Mouse (Mus musculus) retina, postnatal 7 days (tissue): ENCODE data around the gene Dock4.

ENCODE experiments used
- DNase-seq: peaks from one replicate; pipeline ENCODE4 v3.0.0-alpha.2; 2012; ENCODE audit warnings: low read depth, low spot score

The Dock4 gene

GRCm38 (mm10) chr12:40568971-40569968 lies 123.5 kb downstream of the Dock4 start:
- DNase-seq: no peak

DNA sequence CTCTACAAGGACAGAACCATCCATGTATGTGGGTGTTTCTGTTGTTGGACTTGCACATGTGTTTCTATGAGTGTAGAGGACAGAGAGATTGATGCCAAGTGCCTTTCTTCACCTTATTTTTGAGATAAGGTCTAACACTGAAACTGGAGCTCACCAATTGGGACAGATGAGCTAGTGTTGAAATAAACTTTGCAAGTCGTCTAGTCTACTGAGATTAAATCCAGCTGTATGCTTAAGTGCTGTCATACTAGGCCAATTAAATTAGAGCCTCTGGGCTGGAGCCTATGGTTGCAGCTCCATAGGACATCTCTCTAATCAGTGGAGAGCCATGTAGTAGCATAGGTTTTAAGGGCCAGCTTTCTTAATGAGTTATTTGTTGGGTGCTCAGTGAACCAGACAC lies 124.5 kb downstream of the Dock4 start:
- no peak for DNase-seq

GRCm38 (mm10) chr12:40574051-40574450 lies 128.3 kb downstream of the Dock4 start:
- no peak for DNase-seq

GRCm38 (mm10) chr12:40576749-40577148 lies 131.0 kb downstream of the Dock4 start:
- no peak for DNase-seq

GRCm38 (mm10) chr12:40580351-40580750 lies 134.6 kb downstream of the Dock4 start:
- no peak for DNase-seq

- no peak for DNase-seq
Measured at GRCm38 (mm10) chr12:40581037-40581436, 135.3 kb downstream of the Dock4 start.

DNA sequence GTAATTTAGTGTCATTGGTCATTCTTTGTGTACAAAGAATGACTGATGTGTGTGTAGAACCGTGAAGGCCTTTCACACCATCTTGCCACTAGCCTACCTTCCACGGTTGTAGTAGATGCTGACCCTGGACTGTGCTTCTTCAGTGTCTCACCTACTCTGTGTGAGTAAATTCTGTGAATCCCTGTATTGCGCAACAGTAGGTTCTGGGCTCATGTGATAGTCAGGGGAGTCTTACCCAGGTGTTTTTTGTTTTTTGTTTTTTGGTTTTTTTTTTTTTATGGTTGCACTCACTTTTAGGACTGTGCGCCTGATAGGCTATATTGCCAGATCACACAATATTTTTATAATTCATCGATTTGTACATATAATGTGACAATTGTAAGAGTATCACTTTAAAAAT lies 136.3 kb downstream of the Dock4 start:
- DNase-seq: no peak

DNA sequence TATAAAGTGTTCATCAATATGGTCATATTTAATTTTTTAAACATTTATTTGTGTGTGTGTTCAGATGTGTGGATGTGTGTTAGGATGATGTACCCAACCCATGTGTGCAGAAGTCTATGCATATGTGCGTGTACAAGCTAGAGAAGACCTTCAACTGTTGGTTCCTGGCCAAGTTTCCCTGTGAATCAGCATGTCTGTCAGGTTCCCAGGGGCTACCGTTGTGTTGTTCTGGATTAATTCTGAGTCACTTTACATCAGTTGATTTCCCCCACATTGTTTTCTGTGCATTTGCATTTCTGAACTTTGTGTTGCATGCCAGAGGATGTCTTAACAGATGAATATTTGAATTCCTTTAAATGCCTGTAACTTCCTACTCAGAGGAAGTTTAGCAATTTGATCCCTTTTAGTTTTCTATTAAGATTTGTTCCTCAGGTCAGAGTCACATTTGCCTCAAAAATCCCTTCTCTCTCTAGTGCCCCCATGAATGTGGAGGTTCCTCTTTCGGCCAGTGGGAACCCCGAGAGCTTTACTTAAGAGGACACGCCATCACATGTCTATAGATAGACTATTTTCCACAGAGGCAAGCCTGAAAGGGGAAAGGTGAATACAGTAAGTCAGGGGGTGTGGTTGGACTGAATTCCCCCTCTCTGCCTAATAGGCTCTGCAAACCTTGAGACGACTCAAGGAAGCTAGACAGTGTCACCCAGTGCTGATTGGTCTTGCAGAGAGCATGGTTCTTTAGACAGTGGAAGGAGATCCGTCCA lies 139.0 kb downstream of the Dock4 start:
- no peak for DNase-seq

DNA sequence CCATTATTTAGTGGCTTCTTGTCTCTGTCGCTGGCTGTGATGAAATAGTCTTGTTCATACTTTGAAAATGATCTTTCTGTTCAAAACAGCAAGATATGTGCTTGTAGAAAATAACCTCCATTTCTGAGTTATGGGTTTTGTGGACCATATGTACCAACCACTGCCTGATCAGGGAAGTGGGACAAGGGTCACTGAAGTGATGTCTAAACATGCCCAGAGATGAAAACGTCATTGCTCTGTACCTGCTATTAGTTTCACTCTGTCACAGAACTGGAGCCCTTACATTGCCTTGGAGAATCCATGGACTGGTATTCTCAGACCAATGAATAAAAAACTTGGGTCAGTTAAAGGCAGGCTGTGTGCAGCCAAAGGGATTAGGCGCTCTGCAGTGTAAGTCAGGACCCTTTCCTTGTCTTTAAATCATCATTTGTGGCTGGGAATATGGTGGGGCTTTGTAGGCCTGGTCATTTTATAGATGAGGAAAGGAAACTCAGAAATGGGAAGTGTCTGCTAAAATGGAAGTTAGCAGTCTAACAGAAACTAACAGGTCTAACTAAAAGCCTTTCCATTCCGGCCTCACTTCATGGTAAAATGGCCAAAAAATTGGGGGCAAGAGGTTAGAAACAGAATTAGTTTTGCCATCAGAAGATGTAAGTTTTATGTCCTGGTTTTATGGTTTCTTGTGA lies 139.8 kb downstream of the Dock4 start:
- no peak for DNase-seq

GRCm38 (mm10) chr12:40594161-40594560 lies 148.4 kb downstream of the Dock4 start:
- no peak for DNase-seq

DNA sequence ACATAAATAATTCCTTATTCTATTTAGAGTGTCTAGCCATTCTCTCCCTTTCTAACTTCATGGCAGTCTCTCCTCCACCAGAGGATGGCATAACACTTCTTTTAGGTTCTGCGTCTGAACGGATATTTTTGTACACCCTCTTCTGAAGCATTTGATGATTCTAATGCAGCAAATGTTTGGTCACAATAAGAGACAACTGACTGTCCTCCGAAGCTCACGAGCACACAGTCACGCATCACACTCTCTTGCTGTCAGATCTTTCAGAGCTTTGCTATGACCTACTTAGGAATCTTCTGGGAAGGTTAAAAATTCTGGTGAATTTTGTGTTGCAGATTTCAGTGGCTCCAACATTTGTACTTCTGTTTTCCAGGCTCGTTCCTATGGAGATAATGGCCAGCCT lies 149.7 kb downstream of the Dock4 start:
- DNase-seq: no peak

- DNase-seq: no peak
Measured at GRCm38 (mm10) chr12:40596020-40596419, 150.3 kb downstream of the Dock4 start.

DNA sequence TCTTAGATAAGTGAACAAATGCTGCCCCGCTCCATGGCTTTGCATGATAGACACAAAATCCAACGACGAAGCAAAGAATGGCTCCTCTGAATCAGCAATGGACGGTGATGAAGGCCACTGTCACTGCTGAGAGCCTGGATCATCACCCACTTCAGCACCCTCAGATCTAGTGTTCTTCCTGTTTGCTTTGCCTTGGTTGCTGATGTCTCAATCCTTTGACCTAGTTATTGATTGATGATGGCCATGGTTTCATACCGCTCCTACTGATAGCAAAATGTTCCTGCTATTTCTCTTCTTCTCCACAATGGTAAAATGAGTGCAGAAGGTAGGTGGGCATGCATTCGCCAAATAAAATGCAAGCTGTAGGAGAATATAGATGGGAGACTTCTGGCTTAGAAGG lies 150.7 kb downstream of the Dock4 start:
- no peak for DNase-seq

DNA sequence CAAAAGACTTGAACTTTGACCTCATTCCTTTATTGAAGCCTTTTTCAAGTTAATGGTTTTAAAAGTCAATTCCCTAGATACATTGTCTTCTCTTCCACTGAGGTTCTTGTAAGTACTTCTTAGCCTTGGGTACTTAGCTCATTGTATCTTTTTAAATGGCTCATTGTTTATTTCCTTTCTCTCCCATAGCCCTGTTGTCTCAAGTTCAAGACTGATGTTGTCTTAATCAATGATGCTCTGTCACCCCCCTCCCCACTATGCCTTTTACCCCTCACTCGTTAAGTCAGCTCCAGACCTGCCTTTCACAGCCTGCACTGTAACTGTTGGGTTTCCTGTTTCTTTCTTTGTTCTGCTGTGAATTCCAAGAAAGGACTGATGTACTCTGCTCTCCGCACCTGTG lies 154.2 kb downstream of the Dock4 start:
- DNase-seq: no peak

DNA sequence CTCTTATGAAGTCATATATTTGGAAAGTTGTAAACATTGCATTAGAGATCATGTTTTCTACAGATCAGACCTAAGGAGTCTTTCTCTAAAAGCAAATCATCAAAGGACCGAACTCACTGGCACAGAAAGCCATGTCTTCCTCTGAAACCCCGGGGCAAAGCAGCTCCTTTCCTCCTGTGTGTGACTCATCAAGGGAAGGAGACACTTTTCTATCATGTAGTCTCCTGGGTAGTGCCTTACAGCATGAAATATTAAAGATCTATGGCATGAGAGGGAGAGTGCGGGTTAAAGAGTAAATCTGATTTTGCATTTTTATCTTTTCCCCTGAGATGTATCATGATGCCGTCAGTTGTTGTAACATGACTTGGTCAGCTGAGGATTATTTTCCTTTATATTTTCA lies 159.8 kb downstream of the Dock4 start:
- no peak for DNase-seq

GRCm38 (mm10) chr12:40622926-40623325 lies 177.2 kb downstream of the Dock4 start:
- DNase-seq: no peak

DNA sequence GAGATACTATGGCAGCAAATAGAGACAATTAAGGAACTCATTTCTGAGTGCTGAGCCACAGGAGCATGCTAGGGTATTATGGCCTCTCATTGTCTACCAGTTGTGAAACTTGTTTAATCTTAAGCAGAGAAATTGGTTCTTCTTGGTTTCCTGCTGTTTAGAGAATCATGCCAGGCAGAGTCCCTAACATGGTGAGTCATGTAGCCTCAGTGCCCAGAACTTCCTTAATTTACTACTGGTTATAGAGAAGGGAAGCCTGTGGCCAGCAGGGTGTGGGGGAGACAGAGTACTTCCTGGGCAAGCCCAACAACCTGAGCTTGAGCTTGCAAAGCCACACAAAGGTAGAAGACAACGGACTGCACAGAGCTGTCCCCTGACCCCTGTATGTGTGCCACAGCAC lies 180.8 kb downstream of the Dock4 start:
- DNase-seq: no peak

- no peak for DNase-seq
Measured at GRCm38 (mm10) chr12:40633242-40633641, 187.5 kb downstream of the Dock4 start.

GRCm38 (mm10) chr12:40634169-40634568 lies 188.4 kb downstream of the Dock4 start:
- no peak for DNase-seq

DNA sequence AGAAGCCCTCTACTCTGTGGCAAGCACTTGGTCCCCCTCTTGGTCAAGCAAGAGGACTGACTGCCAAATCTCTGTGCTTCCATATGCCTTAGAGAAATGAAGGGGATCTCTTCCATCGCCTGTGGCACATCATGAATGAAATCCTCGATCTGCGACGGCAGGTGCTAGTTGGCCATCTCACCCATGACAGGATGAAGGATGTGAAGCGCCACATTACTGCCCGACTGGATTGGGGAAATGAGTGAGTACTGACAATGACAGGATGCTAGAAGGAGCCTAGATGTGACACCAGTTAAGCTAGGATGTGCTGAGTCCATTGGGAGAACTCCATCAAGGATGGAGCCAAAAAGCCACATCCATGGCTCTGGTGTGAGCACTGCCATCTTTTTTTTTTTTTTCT lies 190.2 kb downstream of the Dock4 start:
- no peak for DNase-seq

DNA sequence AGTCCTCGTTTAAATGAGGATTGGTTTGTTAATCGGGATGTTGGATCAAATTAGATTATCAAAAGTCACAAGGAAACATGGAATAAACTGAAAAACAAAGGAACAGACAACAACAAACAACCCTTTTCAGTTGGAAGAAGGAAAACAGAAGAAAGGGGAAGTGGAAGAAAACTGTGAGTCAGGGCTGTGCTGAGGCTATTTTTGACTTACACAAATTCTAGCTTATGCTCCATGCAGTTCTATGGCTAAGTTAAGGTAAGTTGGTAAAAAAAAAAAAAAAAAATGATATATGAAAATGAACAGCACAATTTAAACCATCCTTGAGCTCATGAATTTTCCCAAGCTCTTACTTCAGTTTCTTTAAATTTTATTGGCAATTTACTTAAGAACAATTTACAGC lies 191.7 kb downstream of the Dock4 start:
- DNase-seq: no peak

DNA sequence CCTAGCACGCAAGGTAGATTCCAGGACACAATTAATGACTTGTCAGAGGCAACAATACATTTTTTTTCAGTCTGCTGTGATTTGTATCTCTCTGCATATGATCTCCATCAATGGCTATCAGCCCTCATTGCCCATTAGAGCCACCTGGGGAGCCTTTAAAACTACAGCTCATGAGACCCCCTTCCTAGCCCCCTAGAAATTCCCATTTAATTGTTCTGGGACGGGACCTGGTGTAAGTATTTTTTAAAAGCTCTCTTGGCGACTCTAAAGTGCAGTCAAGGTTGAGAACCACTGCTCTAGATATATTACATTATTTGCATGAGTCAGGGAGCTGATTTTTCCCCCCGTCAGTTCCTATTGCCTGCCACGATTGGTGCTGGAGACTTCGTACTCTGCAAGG lies 200.1 kb downstream of the Dock4 start:
- no peak for DNase-seq
